Mouse (Mus musculus) brain, adult 10 weeks (tissue): ENCODE data around the gene Mrps12. TPM values are rescaled to one million over a fixed set of nuclear protein-coding genes. Genes with fewer than 3 reads are reported as not detected.

Experiments
- polyA plus RNA-seq: library from polyadenylated mRNA; stranded (reverse); fragments of 350-450 nt; fragmentation: Illumina TruSeq; extraction: RNeasy Lipid Tissue Mini Kit (QIAGEN cat#74804); gene quantifications from one replicate; pipeline ENCODE4 v1.2.3, GENCODE M21; 2015; ENCODE audit warnings: low read depth, low replicate concordance

Gene Mrps12
- 126 TPM for polyA plus RNA-seq

DNA sequence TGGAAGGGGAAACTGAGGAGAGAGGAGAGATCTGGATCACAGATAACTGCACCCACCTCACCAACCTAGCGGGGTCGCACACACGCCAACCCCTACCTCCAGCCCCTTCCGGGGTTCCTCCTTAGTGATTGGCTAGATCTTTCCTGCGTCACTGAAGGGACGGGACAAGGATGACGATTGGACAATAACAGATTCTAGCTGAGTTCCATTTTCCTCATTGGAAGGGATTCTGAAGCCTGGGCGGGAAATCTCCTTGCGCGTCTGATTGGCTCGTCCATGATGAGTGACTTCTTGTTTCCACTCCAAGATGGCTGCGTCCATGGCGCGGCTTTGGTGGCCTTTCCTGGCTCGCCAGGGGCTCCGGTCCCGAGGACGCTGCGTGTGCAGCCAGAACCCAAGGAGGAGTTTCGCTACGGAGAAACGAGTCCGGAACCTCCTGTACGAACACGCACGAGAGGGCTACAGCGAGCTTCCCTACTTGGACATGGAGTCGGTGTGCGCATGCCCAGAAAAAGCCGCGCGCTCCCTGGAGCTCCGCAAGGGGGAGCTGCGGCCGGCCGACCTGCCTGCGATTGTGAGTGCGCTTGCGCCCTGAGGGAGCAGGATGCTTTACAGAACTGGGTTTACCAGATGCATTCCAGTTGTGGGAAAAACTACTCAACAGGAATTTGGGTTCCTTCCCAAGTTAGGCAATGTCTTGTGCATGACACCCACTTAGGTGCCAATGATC, at the start of gene Mrps12, which contains the start of gene Sars2:
TSS of gene Mrps12 (minus strand) at position 112 of the 730 bp plus-strand sequence.
TSS of gene Sars2 (plus strand) at position 284 of the 730 bp plus-strand sequence.

DNA sequence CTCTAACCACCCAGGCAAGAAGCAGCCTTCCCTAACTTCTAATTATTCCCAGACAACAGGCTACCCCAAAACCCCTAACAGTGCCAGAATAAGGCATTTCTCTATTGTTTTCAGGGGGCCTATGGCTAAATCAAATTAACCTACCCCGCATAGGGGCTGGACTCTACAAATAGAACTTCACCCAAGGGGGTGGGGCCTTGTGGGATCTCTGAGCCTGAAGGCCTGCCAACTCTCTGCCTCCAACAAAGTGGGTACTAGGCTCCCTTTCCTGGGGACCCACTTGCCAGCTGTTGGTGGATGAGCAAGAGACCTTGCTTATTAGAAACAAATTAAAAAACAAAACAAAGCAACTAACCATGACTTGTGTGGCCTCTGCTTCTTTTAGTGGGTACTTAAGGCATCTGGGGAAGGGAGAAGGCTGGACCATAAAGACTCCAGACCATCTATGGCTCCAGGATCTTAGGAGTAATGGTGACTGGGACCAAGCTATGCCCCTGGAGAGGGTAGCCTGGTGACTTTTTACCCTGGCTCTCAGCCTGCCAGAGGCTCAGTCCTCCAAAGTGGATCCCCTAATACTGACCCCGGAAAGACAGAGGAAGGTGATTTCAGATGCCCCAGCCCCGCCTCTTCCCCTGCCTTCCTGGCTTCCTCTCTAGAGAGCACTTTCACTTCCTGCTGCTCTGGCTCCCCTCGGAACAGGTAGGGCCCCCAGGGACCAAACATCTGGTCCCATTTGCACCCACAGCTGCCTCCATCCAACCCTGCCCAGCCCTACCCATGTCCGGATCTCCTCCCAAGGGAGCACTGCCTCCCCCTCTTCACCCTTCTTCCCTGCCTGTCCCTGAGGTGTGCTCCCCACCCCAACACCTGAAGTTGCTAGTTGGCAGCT, 46.9 kb upstream of the Mrps12 start, which contains the start of gene Rinl:
TSS of gene Rinl (plus strand) at position 663 of the 889 bp plus-strand sequence.

GRCm38 (mm10) chr7:28767462-28767965, 25.9 kb upstream of the Mrps12 start, which contains the start of gene Nfkbib:
Nfkbib (minus strand) TSS chr7:28767512.

DNA sequence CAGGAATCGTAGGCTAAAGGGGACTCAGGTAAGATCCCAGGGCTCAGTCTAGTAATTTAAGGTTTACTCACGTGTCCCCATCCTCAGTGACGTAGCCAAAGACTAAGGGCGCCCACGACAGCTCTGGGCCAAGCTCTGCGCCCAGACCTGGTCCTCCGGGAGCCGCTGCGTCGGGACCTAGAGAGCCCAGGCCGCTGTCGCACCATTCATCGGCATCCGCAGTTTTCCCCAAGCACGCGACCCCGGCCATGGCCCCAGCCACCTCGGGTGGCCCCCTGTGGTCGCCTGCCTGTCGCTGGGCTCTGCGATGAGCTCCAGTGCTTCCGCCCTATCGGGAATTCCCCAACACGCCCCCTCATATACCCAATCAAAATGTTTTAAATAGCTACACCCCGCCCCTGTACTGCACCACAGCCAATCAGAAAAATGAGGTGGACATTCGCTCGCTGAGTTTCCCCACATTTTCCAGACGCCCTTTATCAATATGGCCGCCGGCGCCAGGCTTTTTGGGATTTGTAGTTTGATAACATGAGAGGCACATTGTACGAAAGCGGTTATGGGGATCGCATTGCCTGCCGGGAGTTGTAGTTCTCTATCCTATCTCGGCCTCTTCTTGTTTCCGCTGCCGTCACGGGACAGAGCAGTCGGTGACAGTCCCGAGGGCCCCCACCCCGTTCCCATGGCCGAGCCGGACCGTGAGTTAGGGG, 24.7 kb upstream of the Mrps12 start, which contains the start of gene Sirt2:
TSS of gene Sirt2 (plus strand) at position 563 of the 707 bp plus-strand sequence.

GRCm38 (mm10) chr7:28756079-28756478, 14.5 kb upstream of the Mrps12 start, which contains the start of gene Ccer2:
Ccer2 (plus strand) TSS chr7:28756174.

DNA sequence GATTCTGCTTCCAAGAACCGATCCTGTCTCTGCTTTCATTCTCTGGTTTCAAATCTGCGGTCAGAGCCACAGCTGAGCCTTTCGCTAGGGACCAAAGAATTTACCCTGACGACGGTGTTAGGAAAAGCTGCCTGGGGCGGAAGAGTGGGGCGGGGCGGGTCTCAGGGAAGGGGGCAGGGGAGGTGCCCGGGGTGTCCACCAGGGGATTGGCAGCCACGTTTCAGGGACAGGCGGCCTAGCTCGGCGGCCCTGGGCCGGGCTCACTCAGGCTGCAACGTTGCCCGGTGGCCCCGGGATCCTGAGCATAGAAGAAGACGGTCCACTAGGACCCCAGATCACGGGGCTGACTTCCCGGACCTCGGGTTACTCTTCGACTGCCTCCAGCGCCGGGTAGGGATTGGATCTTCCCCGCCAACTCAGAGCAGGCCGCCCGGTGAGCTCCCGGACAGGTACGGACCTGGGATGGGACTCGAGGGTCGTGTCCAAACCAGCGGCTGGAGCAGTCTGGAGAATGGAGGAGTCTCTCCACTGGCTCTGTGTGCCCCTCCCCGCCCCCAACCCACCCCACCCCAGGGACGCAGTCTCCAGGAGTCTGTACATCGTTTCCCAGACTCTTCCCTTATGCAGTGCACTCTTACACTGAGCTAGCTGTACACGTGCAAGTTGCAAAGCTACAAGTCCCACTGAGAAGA, 24.9 kb downstream of the Mrps12 start, which contains the start of gene Fbxo17:
TSS of gene Fbxo17 (plus strand) at position 215 of the 692 bp plus-strand sequence.

GRCm38 (mm10) chr7:28692545-28693320, 48.9 kb downstream of the Mrps12 start, which contains the start of gene Fbxo27:
Fbxo27 (plus strand) TSS chr7:28692849.

Other genes starting within 250 kb of the Mrps12 start
- not detected for gene Ifnl2, start 231.4 kb downstream of the Mrps12 start, polyA plus RNA-seq
- not detected for gene Ifnl3, start 219.0 kb downstream of the Mrps12 start, polyA plus RNA-seq
- gene Sycn, start 200.9 kb downstream of the Mrps12 start, polyA plus RNA-seq, result not detected
- not detected for gene Nccrp1, start 194.6 kb downstream of the Mrps12 start, polyA plus RNA-seq
- gene Samd4b, start 143.7 kb downstream of the Mrps12 start, polyA plus RNA-seq, result 37.9 TPM
- gene Pak4, start 143.6 kb downstream of the Mrps12 start, polyA plus RNA-seq, result 6.6 TPM
- gene Acp7, start 110.5 kb downstream of the Mrps12 start, polyA plus RNA-seq, result 1.3 TPM
- gene Fbxo27, start 49.0 kb downstream of the Mrps12 start, polyA plus RNA-seq, result 15.8 TPM
- gene Fbxo17, start 25.0 kb downstream of the Mrps12 start, polyA plus RNA-seq, result 3.3 TPM
- gene Sars2, start 172 bp upstream of the Mrps12 start, polyA plus RNA-seq, result 12.4 TPM
- gene Ccer2, start 14.4 kb upstream of the Mrps12 start, polyA plus RNA-seq, result 3.2 TPM
- 181 TPM for gene Sirt2, start 24.9 kb upstream of the Mrps12 start, polyA plus RNA-seq
- gene Nfkbib, start 25.7 kb upstream of the Mrps12 start, polyA plus RNA-seq, result 41.0 TPM
- 2.9 TPM for gene Rinl, start 47.1 kb upstream of the Mrps12 start, polyA plus RNA-seq
- 253 TPM for gene Hnrnpl, start 66.7 kb upstream of the Mrps12 start, polyA plus RNA-seq
- 96.4 TPM for gene Ech1, start 83.4 kb upstream of the Mrps12 start, polyA plus RNA-seq
- 5.1 TPM for gene Lgals4, start 92.0 kb upstream of the Mrps12 start, polyA plus RNA-seq
- gene Lgals7, start 122.0 kb upstream of the Mrps12 start, polyA plus RNA-seq, result not detected
- gene Capn12, start 139.6 kb upstream of the Mrps12 start, polyA plus RNA-seq, result 0.54 TPM
- 128 TPM for gene Actn4, start 220.5 kb upstream of the Mrps12 start, polyA plus RNA-seq
- gene Eif3k, start 240.0 kb upstream of the Mrps12 start, polyA plus RNA-seq, result 330 TPM
- gene Map4k1, start 240.2 kb upstream of the Mrps12 start, polyA plus RNA-seq, result 1.8 TPM